Mouse (Mus musculus) ES-Bruce4 (cell line): ENCODE data around the gene Pold4. TPM values are rescaled to one million over a fixed set of nuclear protein-coding genes. Genes with fewer than 3 reads are reported as not detected.
A peak's percentile ranks its signal among the peaks of the same experiment; 100 is the strongest.

ENCODE experiments used
- H3K27ac ChIP-seq: 2 replicates; pipeline ENCODE4 v1.5.1; 2012; ENCODE audit warnings: low read length, inconsistent platforms; ENCODE audit not compliant: insufficient read depth
- H3K27me3 ChIP-seq: 2 replicates; pipeline ENCODE4 v1.6.1; 2012; ENCODE audit warnings: mild to moderate bottlenecking, low read length, inconsistent platforms; ENCODE audit not compliant: control insufficient read depth, poor library complexity, insufficient read depth, severe bottlenecking
- H3K36me3 ChIP-seq: 2 replicates; pipeline ENCODE4 v1.6.1; 2012; ENCODE audit warnings: inconsistent platforms, mild to moderate bottlenecking, low read length, moderate library complexity; ENCODE audit not compliant: control insufficient read depth, poor library complexity, insufficient read depth, severe bottlenecking
- H3K4me1 ChIP-seq: one replicate; pipeline ENCODE4 v1.8.1; 2011; ENCODE audit warnings: low read length; ENCODE audit not compliant: control insufficient read depth, insufficient read depth
- H3K4me3 ChIP-seq: 2 replicates; pipeline ENCODE4 v1.5.1; 2011; ENCODE audit warnings: low read depth, mild to moderate bottlenecking, low read length
- H3K9ac ChIP-seq: 2 replicates; pipeline ENCODE4 v1.6.1; 2012; ENCODE audit warnings: low read depth, mild to moderate bottlenecking, inconsistent platforms; ENCODE audit not compliant: poor library complexity, severe bottlenecking
- H3K9me3 ChIP-seq: replicated peaks from 2 replicates; pipeline ENCODE4 v1.6.1; 2012; ENCODE audit warnings: mild to moderate bottlenecking, low read length, inconsistent platforms; ENCODE audit not compliant: control insufficient read depth, poor library complexity, insufficient read depth, severe bottlenecking
- CTCF ChIP-seq: IDR thresholded peaks from one replicate; pipeline ENCODE4 v1.8.1; 2011; ENCODE audit warnings: low read depth, low read length
- EP300 ChIP-seq: IDR thresholded peaks from 2 replicates; pipeline ENCODE4 v1.6.1; 2011; ENCODE audit warnings: low read depth, low read length; ENCODE audit not compliant: insufficient read depth
- POLR2A ChIP-seq: IDR thresholded peaks from one replicate; pipeline ENCODE4 v1.8.1; 2011; ENCODE audit warnings: low read length; ENCODE audit not compliant: insufficient read depth
- polyA plus RNA-seq: library from polyadenylated mRNA; stranded (reverse); fragments of >200 nt; gene quantifications from 2 replicates; pipeline ENCODE4 v1.2.4, GENCODE M21; 2011; ENCODE audit warnings: low read depth; ENCODE audit not compliant: missing spikeins, insufficient read depth, insufficient read length

Gene Pold4
- polyA plus RNA-seq, 1 experiment: 26.7 TPM

GRCm38 (mm10) chr19:4261038-4261698, 29.5 kb downstream of the Pold4 start:
- Histone ChIP-seq H3K9me3 (no peaks in the 10 kb centered on the region), H3K9ac (no peak overlapping the region), H3K36me3 (no peaks in the 10 kb centered on the region), H3K4me3 (no peak overlapping the region), H3K4me1 (no peaks in the 10 kb centered on the region), H3K27me3 (no peaks in the 10 kb centered on the region), H3K27ac (no peak overlapping the region)
- TF ChIP-seq CTCF (no peak), POLR2A (no peak), EP300 (no peak)

- Histone ChIP-seq H3K9ac (no peak overlapping the region), H3K36me3 (no peaks in the 10 kb centered on the region), H3K4me3 (no peak overlapping the region), H3K27ac (no peak overlapping the region), H3K4me1 (no peaks in the 10 kb centered on the region), H3K27me3 (no peaks in the 10 kb centered on the region), H3K9me3 (no peaks in the 10 kb centered on the region)
- TF ChIP-seq CTCF: no peak
- no peak for TF ChIP-seq EP300
- TF ChIP-seq POLR2A: no peak
These were observed 31.1 kb downstream of the Pold4 start for GRCm38 (mm10) chr19:4262756-4263155.

GRCm38 (mm10) chr19:4263702-4264101, 32.0 kb downstream of the Pold4 start:
- Histone ChIP-seq H3K9me3 (no peaks in the 10 kb centered on the region), H3K27me3 (no peaks in the 10 kb centered on the region), H3K27ac (no peak overlapping the region), H3K4me3 (0 out of 2 replicates have a peak overlapping the region, but pooled peaks have one; percentile 30), H3K4me1 (no peaks in the 10 kb centered on the region), H3K9ac (no peak overlapping the region), H3K36me3 (no peaks in the 10 kb centered on the region)
- no peak for TF ChIP-seq CTCF
- TF ChIP-seq POLR2A: no peak
- no peak for TF ChIP-seq EP300

GRCm38 (mm10) chr19:4264171-4264780, 32.6 kb downstream of the Pold4 start:
- no peaks in the 10 kb centered on the region for H3K36me3 ChIP-seq
- no peak overlapping the region for H3K27ac ChIP-seq
- no peak overlapping the region for H3K4me3 ChIP-seq
- no peaks in the 10 kb centered on the region for H3K4me1 ChIP-seq
- H3K9ac ChIP-seq: no peak overlapping the region
- H3K27me3 ChIP-seq: no peaks in the 10 kb centered on the region
- H3K9me3 ChIP-seq: no peaks in the 10 kb centered on the region
- TF ChIP-seq CTCF: no peak
- TF ChIP-seq POLR2A: no peak
- no peak for TF ChIP-seq EP300

- Histone ChIP-seq H3K4me1 (no peaks in the 10 kb centered on the region), H3K36me3 (no peaks in the 10 kb centered on the region), H3K27ac (no peak overlapping the region), H3K4me3 (no peak overlapping the region), H3K9ac (no peak overlapping the region), H3K9me3 (no peaks in the 10 kb centered on the region), H3K27me3 (no peaks in the 10 kb centered on the region)
- no peak for TF ChIP-seq EP300
- peak; percentile 14 for TF ChIP-seq CTCF
- TF ChIP-seq POLR2A: no peak
These were observed 34.3 kb downstream of the Pold4 start for GRCm38 (mm10) chr19:4265956-4266355.

GRCm38 (mm10) chr19:4268566-4269361, 37.1 kb downstream of the Pold4 start, which contains the start of gene Ssh3:
TSS of gene Ssh3 (minus strand) at chr19:4269180.
- Histone ChIP-seq H3K4me3 (peak within 1 kb of the TSS; percentile 82), H3K36me3 (no peaks in the 10 kb centered on the region), H3K4me1 (no peaks in the 10 kb centered on the region), H3K9ac (peak within 1 kb of the TSS; percentile 41), H3K27ac (no peak within 1 kb of the TSS), H3K27me3 (no peaks in the 10 kb centered on the region), H3K9me3 (no peaks in the 10 kb centered on the region)
- no peak for TF ChIP-seq POLR2A
- no peak for TF ChIP-seq CTCF
- no peak for TF ChIP-seq EP300
